Mouse (Mus musculus) forebrain, postnatal 0 days (tissue): ENCODE data around the gene Ceacam16. TPM values are rescaled to one million over a fixed set of nuclear protein-coding genes. Genes with fewer than 3 reads are reported as not detected.

Experiments
- ATAC-seq: fragments of 200-750 bp; cut with Nextera tagmentation; 2 replicates; pipeline ENCODE4 v1.8.0; 2017; ENCODE audit warnings: mild to moderate bottlenecking, moderate library complexity
- DNase-seq: peaks from one replicate; pipeline ENCODE4 v3.0.0-alpha.2; 2015
- H3K27ac ChIP-seq: fragments of 300-500 bp; sonication (generic); 2 replicates; pipeline ENCODE4 v1.5.1; 2014; ENCODE audit warnings: low read depth, mild to moderate bottlenecking, antibody characterized with exemption, low read length, moderate library complexity, mixed read lengths
- H3K27me3 ChIP-seq: fragments of 300-500 bp; sonication (generic); 2 replicates; pipeline ENCODE4 v1.6.1; 2014; ENCODE audit warnings: mild to moderate bottlenecking, low read length, mixed read lengths; ENCODE audit not compliant: insufficient read depth
- H3K36me3 ChIP-seq: fragments of 300-500 bp; sonication (generic); 2 replicates; pipeline ENCODE4 v1.6.1; 2014; ENCODE audit warnings: mild to moderate bottlenecking, moderate library complexity; ENCODE audit not compliant: insufficient read depth
- H3K4me1 ChIP-seq: fragments of 300-500 bp; sonication (generic); 2 replicates; pipeline ENCODE4 v1.6.1; 2014; ENCODE audit warnings: antibody characterized with exemption; ENCODE audit not compliant: insufficient read depth
- H3K4me2 ChIP-seq: fragments of 300-500 bp; sonication (generic); 2 replicates; pipeline ENCODE4 v1.6.1; 2014; ENCODE audit warnings: low read depth, mild to moderate bottlenecking, moderate library complexity
- H3K4me3 ChIP-seq: fragments of 300-500 bp; sonication (generic); 2 replicates; pipeline ENCODE4 v1.5.1; 2014; ENCODE audit warnings: low read depth, low read length, mixed read lengths
- H3K9ac ChIP-seq: fragments of 300-500 bp; sonication (generic); 2 replicates; pipeline ENCODE4 v1.6.1; 2014; ENCODE audit warnings: mild to moderate bottlenecking
- H3K9me3 ChIP-seq: fragments of 300-500 bp; sonication (generic); 2 replicates; pipeline ENCODE4 v1.6.1; 2016; ENCODE audit warnings: low read length
- CTCF ChIP-seq: sonication (generic); IDR thresholded peaks from 2 replicates; pipeline ENCODE4 v1.5.1; 2016; ENCODE audit warnings: antibody characterized with exemption, control low read depth, low read depth
- WGBS: fragments of 180-500 bp; shearing (Covaris S2); extraction: QIAGEN DNeasy Blood & Tissue Kit; methylation state at CpG from one replicate; pipeline ENCODE4 v1.1.7; 2014; 5-methylcytosine and 5-hydroxymethylcytosine counted together
- polyA plus RNA-seq: library from polyadenylated mRNA; unstranded; fragments of >200 nt; fragmentation: Nextera tagmentation; extraction: Ambion mirVana; gene quantifications from 2 replicates; pipeline ENCODE4 v1.2.1, GENCODE M21; 2015
- total RNA-seq: library from RNA; depleted of rRNA; stranded (reverse); fragments of >200 nt; gene quantifications from 2 replicates; pipeline ENCODE4 v1.2.3, GENCODE M21; 2014

The Ceacam16 gene
- total and polyA plus RNA-seq, 2 experiments from 2014 or later, result 0.84 TPM; not detected in 1

DNA sequence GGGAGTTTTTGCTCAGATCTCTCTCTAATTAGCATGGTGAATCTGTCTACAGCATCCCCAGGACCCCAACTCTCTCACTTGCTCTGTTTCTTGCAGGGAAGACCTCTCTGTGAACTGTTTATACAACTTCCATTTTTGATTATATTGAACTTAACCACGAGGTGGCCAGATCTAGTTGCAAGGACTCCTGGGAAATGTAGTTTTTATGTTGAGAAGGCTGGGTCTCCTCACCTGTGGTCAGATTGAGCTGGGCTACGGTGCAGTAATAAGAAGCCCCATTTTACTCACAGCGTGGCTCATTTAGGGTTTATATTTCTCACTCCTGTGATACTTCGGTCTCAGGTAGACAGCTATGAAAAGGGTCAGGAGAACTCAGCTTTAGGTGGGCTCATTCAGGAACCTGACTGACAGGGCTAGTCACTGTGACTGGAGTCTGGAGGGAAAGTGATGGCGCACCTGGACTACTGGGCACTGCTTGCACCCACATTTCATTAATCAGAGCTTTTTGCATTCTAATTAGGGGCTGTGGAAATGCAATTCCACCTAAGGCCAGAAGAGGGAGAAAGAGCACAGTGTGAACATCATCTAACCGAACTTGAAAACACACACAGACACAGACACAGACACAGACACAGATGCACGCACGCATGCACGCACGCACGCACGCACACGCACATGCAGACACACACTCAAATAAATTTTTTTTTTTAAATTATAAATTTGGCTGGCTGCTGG is 15.0 kb upstream of the Ceacam16 start:
- no peak overlapping the region for H3K9ac ChIP-seq
- 51% methylated on average over 13 of the region's 13 CpGs for WGBS
- no peak overlapping the region for H3K4me3 ChIP-seq
- H3K4me2 ChIP-seq, result no peak overlapping the region
- peak; percentile 80 for ATAC-seq
- no peaks in the 10 kb centered on the region for H3K27me3 ChIP-seq
- H3K4me1 ChIP-seq, result no peaks in the 10 kb centered on the region
- peak; percentile 82 for TF ChIP-seq CTCF
- H3K9me3 ChIP-seq, result no peaks in the 10 kb centered on the region
- no peaks in the 10 kb centered on the region for H3K36me3 ChIP-seq
- no peak overlapping the region for H3K27ac ChIP-seq
- peak; percentile 63 for DNase-seq

DNA sequence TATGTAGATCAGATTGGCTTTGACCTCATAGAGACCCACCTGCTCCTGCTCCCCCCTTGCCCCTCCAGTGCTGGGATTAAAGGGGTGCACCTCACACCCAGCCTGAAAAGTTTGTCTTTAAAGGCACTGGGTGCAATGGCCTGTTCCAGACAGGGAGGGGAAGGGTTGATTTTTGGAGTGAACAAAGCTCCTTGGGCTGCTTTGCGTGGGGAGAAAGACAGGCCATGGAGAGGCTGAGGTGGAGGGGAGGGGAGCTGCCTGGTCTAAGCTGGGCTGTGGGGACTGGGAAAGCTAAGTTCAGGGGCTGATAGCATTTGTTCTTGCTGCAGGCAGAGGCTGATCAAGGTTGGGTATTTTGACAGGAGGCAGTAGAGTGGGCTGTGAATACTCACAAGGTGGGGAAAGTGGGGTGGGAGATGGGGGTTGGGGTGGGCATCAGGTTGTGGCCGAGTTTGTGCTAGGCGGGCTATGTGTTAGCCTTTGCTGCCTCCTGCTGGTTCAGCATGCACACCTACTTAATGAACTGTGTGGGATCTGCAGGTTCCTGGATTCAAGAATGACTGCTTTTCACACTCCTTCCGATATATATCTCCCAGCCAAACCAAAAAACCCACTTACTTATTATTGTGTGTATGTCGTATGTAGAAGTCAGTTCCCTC is 11.0 kb upstream of the Ceacam16 start:
- DNase-seq, result no peak
- Histone ChIP-seq H3K27me3 (no peaks in the 10 kb centered on the region), H3K27ac (no peak overlapping the region), H3K4me3 (no peak overlapping the region), H3K4me2 (no peak overlapping the region), H3K9me3 (no peaks in the 10 kb centered on the region), H3K36me3 (no peaks in the 10 kb centered on the region), H3K4me1 (no peaks in the 10 kb centered on the region), H3K9ac (no peak overlapping the region)
- no peak for ATAC-seq
- 47% methylated on average over 5 of the region's 5 CpGs for WGBS
- peak; percentile 43 for TF ChIP-seq CTCF

DNA sequence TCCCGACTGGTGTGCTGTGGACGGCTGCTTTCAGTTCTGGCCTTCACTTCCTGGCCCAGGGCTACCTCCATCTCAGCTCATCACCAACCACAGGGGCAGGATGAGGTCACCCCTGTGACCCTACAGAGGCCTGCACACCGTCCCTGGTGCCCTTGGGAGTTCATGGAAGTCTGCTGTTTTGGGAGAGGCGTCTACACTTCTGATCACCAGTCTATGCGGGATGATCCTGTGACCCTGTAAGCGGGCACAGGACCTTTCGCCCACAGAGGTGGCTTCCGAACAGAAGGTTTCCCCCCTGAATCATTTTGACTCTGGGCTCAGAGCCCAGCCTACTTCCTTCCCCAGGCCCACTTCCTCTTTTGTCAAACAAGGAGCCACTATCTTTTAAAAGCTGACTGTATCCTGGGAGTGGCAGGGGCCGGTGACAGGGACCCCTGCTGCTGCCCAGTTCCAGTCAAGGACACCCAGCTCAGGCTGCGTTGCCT is 10.1 kb upstream of the Ceacam16 start:
- no peak for ATAC-seq
- H3K9ac ChIP-seq, result no peak overlapping the region
- no peak for DNase-seq
- no peaks in the 10 kb centered on the region for H3K9me3 ChIP-seq
- 70% methylated on average over 10 of the region's 10 CpGs for WGBS
- H3K4me2 ChIP-seq, result no peak overlapping the region
- H3K27me3 ChIP-seq, result no peaks in the 10 kb centered on the region
- H3K4me3 ChIP-seq, result no peak overlapping the region
- no peak overlapping the region for H3K27ac ChIP-seq
- no peaks in the 10 kb centered on the region for H3K36me3 ChIP-seq
- H3K4me1 ChIP-seq, result no peaks in the 10 kb centered on the region
- TF ChIP-seq CTCF, result no peak

DNA sequence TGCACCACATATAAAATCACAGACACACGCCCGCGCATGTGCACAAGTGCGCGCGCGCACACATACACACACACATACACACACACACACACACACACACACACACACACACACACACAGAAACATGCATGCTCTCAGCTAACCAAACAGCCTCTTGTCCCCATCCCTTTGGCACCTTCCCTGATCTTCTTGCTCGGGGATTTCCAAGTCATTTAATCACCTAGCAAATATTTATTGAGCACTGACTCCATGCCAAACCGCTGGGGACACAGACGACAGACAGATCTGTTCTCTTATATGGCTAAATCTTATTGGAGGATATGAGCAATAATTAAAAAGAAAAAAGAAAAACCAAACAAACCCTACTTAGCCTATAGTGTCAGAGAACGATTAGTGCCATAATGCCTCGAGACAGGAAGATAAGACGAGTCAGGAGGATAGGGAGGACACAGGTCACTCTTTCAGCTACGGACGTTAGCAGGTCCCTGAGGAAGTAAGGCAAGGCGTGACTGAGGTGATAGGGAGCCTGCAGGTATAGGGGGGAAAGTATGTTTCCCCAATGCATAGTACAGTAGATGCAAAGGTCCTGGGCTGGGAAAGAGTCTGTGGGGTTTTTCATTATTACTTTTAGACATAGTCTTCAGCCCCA is 6.8 kb upstream of the Ceacam16 start:
- H3K4me1 ChIP-seq, result no peaks in the 10 kb centered on the region
- DNase-seq (no peak), ATAC-seq (no peak)
- H3K27ac ChIP-seq, result no peak overlapping the region
- TF ChIP-seq CTCF, result no peak
- no peak overlapping the region for H3K4me2 ChIP-seq
- H3K4me3 ChIP-seq, result no peak overlapping the region
- H3K27me3 ChIP-seq, result no peaks in the 10 kb centered on the region
- no peaks in the 10 kb centered on the region for H3K9me3 ChIP-seq
- no peak overlapping the region for H3K9ac ChIP-seq
- no peaks in the 10 kb centered on the region for H3K36me3 ChIP-seq
- WGBS, result 87% methylated on average over 16 of the region's 16 CpGs

DNA sequence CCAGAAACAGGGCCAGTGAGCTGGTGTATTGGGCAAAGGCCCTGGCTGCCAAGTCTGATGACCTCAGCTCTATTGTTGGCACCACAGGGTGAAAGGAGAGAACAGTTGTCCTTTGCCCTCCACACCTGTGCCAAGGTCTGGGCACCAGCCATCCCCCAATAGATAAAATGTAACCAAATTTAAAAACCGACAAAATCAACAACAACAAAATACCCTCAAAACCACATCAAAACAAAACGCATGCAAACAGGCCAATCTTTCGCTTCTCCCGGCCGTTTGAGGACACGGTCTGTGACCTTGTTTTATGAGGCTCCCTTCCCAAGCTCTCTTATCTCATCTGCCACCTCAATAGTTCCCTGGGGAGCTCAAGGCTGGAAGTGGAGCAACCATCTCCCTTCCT is 5.4 kb upstream of the Ceacam16 start:
- 94% methylated on average over 6 of the region's 6 CpGs for WGBS
- H3K4me3 ChIP-seq, result no peak overlapping the region
- no peak overlapping the region for H3K27ac ChIP-seq
- H3K36me3 ChIP-seq, result no peaks in the 10 kb centered on the region
- H3K4me2 ChIP-seq, result no peak overlapping the region
- ATAC-seq, result no peak
- no peak for DNase-seq
- H3K27me3 ChIP-seq, result no peaks in the 10 kb centered on the region
- no peaks in the 10 kb centered on the region for H3K9me3 ChIP-seq
- no peak for TF ChIP-seq CTCF
- no peaks in the 10 kb centered on the region for H3K4me1 ChIP-seq
- no peak overlapping the region for H3K9ac ChIP-seq

DNA sequence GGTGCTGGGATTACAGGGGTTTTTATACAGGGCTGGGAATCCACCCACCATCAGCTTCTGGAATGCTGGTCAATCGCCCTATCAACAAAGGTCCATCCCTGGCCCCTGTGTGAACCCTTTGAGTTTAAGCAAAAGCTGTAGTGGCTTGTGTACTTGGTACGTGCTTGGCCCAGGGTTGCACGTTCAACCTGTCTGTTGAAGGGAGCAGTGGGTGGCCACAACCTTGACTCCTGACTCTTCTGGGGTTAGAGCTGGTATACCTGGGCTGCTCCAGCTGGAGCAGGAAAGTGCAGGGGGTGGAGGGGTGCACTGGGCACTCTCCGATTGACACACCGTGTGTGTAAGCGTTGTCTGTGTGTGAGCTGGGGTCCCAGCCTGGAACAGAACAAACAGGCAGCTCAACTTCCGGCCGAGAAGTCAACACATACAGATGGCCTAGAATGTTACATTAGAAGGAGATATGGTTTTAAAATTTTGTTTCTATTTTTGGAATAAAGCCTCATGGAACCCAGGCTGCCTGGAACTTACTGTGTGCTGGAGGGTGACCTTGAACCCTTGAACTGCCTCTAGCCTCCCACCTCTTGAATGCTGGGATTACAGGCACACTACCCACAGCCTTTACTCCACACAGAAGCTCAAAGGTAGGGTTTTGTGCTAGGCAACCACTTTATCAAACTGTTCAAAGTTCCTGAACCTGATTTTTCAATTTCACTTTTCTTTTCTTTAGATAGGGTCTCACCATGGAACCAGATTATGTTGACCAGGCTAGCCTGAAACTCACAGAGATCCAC is 4.3 kb upstream of the Ceacam16 start:
- H3K27ac ChIP-seq, result no peak overlapping the region
- H3K9ac ChIP-seq, result no peak overlapping the region
- H3K4me3 ChIP-seq, result no peak overlapping the region
- ATAC-seq, result no peak
- H3K36me3 ChIP-seq, result no peaks in the 10 kb centered on the region
- 79% methylated on average over 8 of the region's 8 CpGs for WGBS
- no peak for TF ChIP-seq CTCF
- H3K4me1 ChIP-seq, result no peaks in the 10 kb centered on the region
- H3K9me3 ChIP-seq, result no peaks in the 10 kb centered on the region
- no peaks in the 10 kb centered on the region for H3K27me3 ChIP-seq
- no peak for DNase-seq
- H3K4me2 ChIP-seq, result no peak overlapping the region
